Comparison of ENCODE assay signal across 25 mouse cellular contexts in genomic region chr8:85524086-85524485, GRCm38 (mm10). TPM values are rescaled to one million over a fixed set of nuclear protein-coding genes. Genes with fewer than 3 reads are reported as not detected.
DNase-seq lines count a peak whose midpoint lies in the region; ATAC-seq and TF ChIP-seq lines count a peak whose summit lies in the region.
"Had no signal": no experiment of that assay in that cellular context is flagged by ENCODE, and none has a peak within 500 bp of the region (broad histone marks: within the 10 kb centered on the region; RNA-seq: fewer than 3 reads in every experiment).

No protein-coding gene starts in this region.

- no peaks in the 10 kb centered on the region for H3K79me2 ChIP-seq in heart, adult 2 months (replicated peaks; ENCODE audit: control insufficient read depth, insufficient read depth, low read length)

- DNase-seq in frontal cortex, postnatal 10 days (ENCODE audit: low spot score in 2 of 2), result no peak
- peak in 1 of 2 experiments; percentile 47 for DNase-seq in heart, adult 2 months
- DNase-seq in heart, embryonic 10.5 days (ENCODE audit: low spot score), result no peak
- DNase-seq in brain, adult 2 months (ENCODE audit: low read depth, low spot score), result peak; percentile 61
- DNase-seq in heart, postnatal 4 days, result peak; percentile 27
- DNase-seq: adrenal gland, adult 2 months; cerebellum, adult 18-20 months; cerebellum, postnatal 14 days; forebrain, postnatal 0 days; kidney, adult 2 months; layer of hippocampus, postnatal 36 days; lung, adult 18-20 months; lung, postnatal 10 days; thymus, postnatal 36 days had no signal

- peaks cover 4% of the 10 kb centered on the region; the same call in 1 of the 2 replicates for H3K4me1 ChIP-seq in heart, adult 2 months (ENCODE audit: control insufficient read depth, insufficient read depth, low read length)
- H3K4me1 ChIP-seq in heart, embryonic 10.5 days, result no peaks in the 10 kb centered on the region
- H3K4me1 ChIP-seq: forebrain, embryonic 10.5 days; hindbrain, embryonic 15.5 days; limb, embryonic 13.5 days; liver, embryonic 12.5 days; midbrain, embryonic 10.5 days; stomach, embryonic 15.5 days had no signal

- TF ChIP-seq CTCF in heart, adult 2 months (IDR thresholded peaks at IDR 0.05), result no peak

- H3K9ac ChIP-seq in heart, adult 2 months (ENCODE audit: low read depth, low read length), result peak overlapping the region; percentile 28; the same call in 1 of the 2 replicates
- H3K9ac ChIP-seq: forebrain, postnatal 0 days; hindbrain, embryonic 15.5 days; limb, embryonic 13.5 days; liver, embryonic 12.5 days; stomach, embryonic 15.5 days had no signal

- 69% methylated on average over 7 of the region's 7 CpGs for WGBS in heart, adult 2 months
- 85% methylated on average over 7 of the region's 7 CpGs for WGBS in heart, embryonic 10.5 days

- no peaks in the 10 kb centered on the region for H3K36me3 ChIP-seq in heart, adult 2 months (ENCODE audit: control insufficient read depth, insufficient read depth, low read length)
- H3K36me3 ChIP-seq in heart, embryonic 10.5 days, result peaks cover 23% of the 10 kb centered on the region

- H3K4me3 ChIP-seq in heart, adult 2 months, result no peak overlapping the region
- H3K4me3 ChIP-seq in heart, embryonic 10.5 days, result no peak overlapping the region
- H3K4me3 ChIP-seq: forebrain, embryonic 10.5 days; hindbrain, embryonic 15.5 days; limb, embryonic 13.5 days; liver, embryonic 12.5 days; midbrain, embryonic 10.5 days; myocyte; stomach, embryonic 15.5 days had no signal

- H3K27me3 ChIP-seq in heart, adult 2 months (ENCODE audit: control insufficient read depth, insufficient read depth, low read length), result no peaks in the 10 kb centered on the region
- H3K27me3 ChIP-seq in heart, embryonic 10.5 days (ENCODE audit: insufficient read depth, poor library complexity, severe bottlenecking), result no peaks in the 10 kb centered on the region
- H3K27me3 ChIP-seq: hindbrain, embryonic 15.5 days; limb, embryonic 13.5 days; liver, embryonic 12.5 days; stomach, embryonic 15.5 days had no signal

- peak; percentile 38 for ATAC-seq in frontal cortex, adult (ENCODE audit: low TSS enrichment)
- no peak for ATAC-seq in activated CD4-positive, CD25-positive, alpha-beta regulatory T cell, adult 4 months
- ATAC-seq: forebrain, postnatal 0 days; liver, embryonic 12.5 days; midbrain, embryonic 16.5 days had no signal

- no peaks in the 10 kb centered on the region for H3K9me3 ChIP-seq in heart, embryonic 10.5 days
- H3K9me3 ChIP-seq: forebrain, embryonic 10.5 days; hindbrain, embryonic 15.5 days; limb, embryonic 13.5 days; liver, embryonic 12.5 days; midbrain, embryonic 10.5 days; stomach, embryonic 15.5 days had no signal

- TF ChIP-seq EP300 in heart, adult 2 months (IDR thresholded peaks at IDR 0.05; ENCODE audit: insufficient read depth, low read depth, low read length), result 0 out of 2 replicates have a peak, but pooled peaks have one; percentile 37

- peak; percentile 41; the same call in 1 of the 2 replicates for TF ChIP-seq POLR2A in heart, adult 2 months (IDR thresholded peaks at IDR 0.05; ENCODE audit: insufficient read depth, low read depth, low read length)

- peak overlapping the region; percentile 87 for H3K27ac ChIP-seq in heart, adult 2 months
- H3K27ac ChIP-seq in heart, embryonic 10.5 days, result no peak overlapping the region
- H3K27ac ChIP-seq: forebrain, embryonic 10.5 days; hindbrain, embryonic 15.5 days; kidney, postnatal 0 days; limb, embryonic 13.5 days; liver, embryonic 12.5 days; midbrain, embryonic 10.5 days; stomach, embryonic 15.5 days had no signal

- intact Hi-C loops in heart, adult 2 months (cut with DNase I), result loop anchor here (5.0 kb wide), 1 partner anchor 142 kb away; no protein-coding TSS in a partner anchor

RNA-seq across cellular contexts. Expression of gene Dnaja2, which starts 31.1 kb away (rescaled TPM):
- 100 to 1,000 TPM; 250 to 278 TPM for total RNA-seq in heart, adult 2 months (2021)
- polyA plus RNA-seq in heart, adult 2 months (2012; rRNA removed), result 30.2 and 51.2 TPM in 2 replicates
- polyA plus RNA-seq in heart, embryonic 10.5 days (2016; fragmentation: Nextera tagmentation; extraction: Ambion mirVana), result 168 and 177 TPM in 2 replicates
- 100 to 1,000 TPM; 184 to 192 TPM for total RNA-seq in heart, postnatal 4 days (2021)
- 100 to 1,000 TPM; 171 to 183 TPM for polyA plus RNA-seq in activated CD4-positive, CD25-positive, alpha-beta regulatory T cell, adult 4 months (2017; shearing (Covaris generic))

RNA-seq across cellular contexts. Expression of gene Gpt2, which starts 31.7 kb away (rescaled TPM):
- total RNA-seq in heart, adult 2 months (2021), result 10 to 100 TPM; 32.4 to 35.2 TPM
- polyA plus RNA-seq in heart, adult 2 months (2012; rRNA removed), result 19.7 and 30.0 TPM in 2 replicates
- 13.9 and 25.2 TPM in 2 replicates for polyA plus RNA-seq in heart, embryonic 10.5 days (2016; fragmentation: Nextera tagmentation; extraction: Ambion mirVana)
- 1 to 10 TPM; 8.5 to 9.2 TPM for total RNA-seq in heart, postnatal 4 days (2021)
- polyA plus RNA-seq in activated CD4-positive, CD25-positive, alpha-beta regulatory T cell, adult 4 months (2017; shearing (Covaris generic)), result under 1 TPM; 0.24 to 0.65 TPM

Comparison
In these comparisons a context has a peak if more than half of its experiments do, and no peak if none do; other contexts are left out.
1. DNase-seq: peak in brain, adult 2 months (single experiment) and heart, postnatal 4 days (single experiment); none in frontal cortex, postnatal 10 days (0 of 2) and heart, embryonic 10.5 days (single experiment).